Mouse (Mus musculus): ENCODE measurements around the gene Zfp706. TPM values are rescaled to one million over a fixed set of nuclear protein-coding genes. Genes with fewer than 3 reads are reported as not detected.

Zfp706 gene
- total and polyA plus RNA-seq, 3 experiments: 33.1 to 261 (median 64.0) TPM

DNA sequence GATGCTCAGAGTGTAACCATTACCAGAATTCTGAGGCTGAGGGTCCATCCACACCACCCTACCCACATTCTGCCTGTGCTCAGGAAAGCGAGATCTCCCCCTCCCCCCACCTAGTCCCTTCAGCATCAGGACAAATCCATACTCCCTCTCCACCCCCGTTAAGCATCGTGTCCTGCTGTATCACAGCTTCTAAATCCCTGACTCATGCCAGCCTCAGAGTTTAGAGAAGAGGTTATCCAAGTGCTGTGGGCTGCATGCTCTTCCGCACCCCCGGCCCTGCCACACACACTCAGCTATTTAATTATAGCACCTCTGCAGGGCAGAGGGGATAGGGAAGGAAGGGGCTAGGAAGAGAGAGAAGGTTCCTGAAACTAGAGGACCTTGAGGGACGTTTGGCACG, 40.6 kb downstream of the Zfp706 start:
- Histone ChIP-seq H3K4me1 (ENCODE audit: control insufficient read depth in 1 of 2, insufficient read depth in 2 of 2, low read length in 2 of 2) (peaks cover 8 to 14% of the 10 kb centered on the region in 2 experiments), H3K4me3 (ENCODE audit: control insufficient read depth in 1 of 2, insufficient read depth in 1 of 2, low read depth in 2 of 2, low read length in 2 of 2) (no peak overlapping the region), H3K9me3 (replicated peaks; ENCODE audit: insufficient read depth, low read length) (no peaks in the 10 kb centered on the region), H3K27ac (ENCODE audit: control insufficient read depth, low read depth, low read length) (no peak overlapping the region), H3K27me3 (ENCODE audit: control insufficient read depth in 1 of 2, insufficient read depth in 2 of 2, low read length in 2 of 2) (no peaks in the 10 kb centered on the region), H3K36me3 (ENCODE audit: control insufficient read depth in 1 of 2, insufficient read depth in 2 of 2, low read length in 2 of 2) (peaks cover 0 to 13% of the 10 kb centered on the region in 2 experiments; a peak in 2 of 4 replicates), H3K79me2 (ENCODE audit: control insufficient read depth, insufficient read depth, low read length, poor library complexity) (no peaks in the 10 kb centered on the region), H3K9ac (ENCODE audit: control insufficient read depth, low read depth, low read length, poor library complexity, severe bottlenecking) (no peak overlapping the region)
- no peak for TF ChIP-seq EP300 (IDR thresholded peaks at IDR 0.05; ENCODE audit: low read depth in 1 of 2, low read length in 2 of 2)
- no peak for TF ChIP-seq CTCF (IDR thresholded peaks at IDR 0.05 in 2 of 3, conservative IDR thresholded peaks at IDR 0.05 in 1 of 3; ENCODE audit: control insufficient read depth in 1 of 3, insufficient read depth in 1 of 3, low read depth in 2 of 3, low read length in 3 of 3, poor library complexity in 1 of 3, severe bottlenecking in 1 of 3)
- no peak for TF ChIP-seq MEF2A (IDR thresholded peaks at IDR 0.05; ENCODE audit: extremely low read depth, insufficient replicate concordance, low read depth, low read length, poor library complexity, severe bottlenecking)
- no peak for TF ChIP-seq MXI1 (IDR thresholded peaks at IDR 0.05; ENCODE audit: low read depth, low read length)
- TF ChIP-seq CHD2 (IDR thresholded peaks at IDR 0.05; ENCODE audit: low read length): no peak
- TF ChIP-seq POLR2AphosphoS2 (IDR thresholded peaks at IDR 0.05; ENCODE audit: low read length): no peak
- no peak for TF ChIP-seq USF1 (IDR thresholded peaks at IDR 0.05; ENCODE audit: low read depth, low read length)
- no peak for TF ChIP-seq TBP (IDR thresholded peaks at IDR 0.05; ENCODE audit: low read depth, low read length)
- TF ChIP-seq NRF1 (IDR thresholded peaks at IDR 0.05; ENCODE audit: insufficient read depth, low read depth, low read length, poor library complexity, severe bottlenecking): no peak
- no peak for TF ChIP-seq MYC (IDR thresholded peaks at IDR 0.05; ENCODE audit: low read depth, low read length)
- TF ChIP-seq GABPA (IDR thresholded peaks at IDR 0.05; ENCODE audit: low read depth, low read length): no peak
- TF ChIP-seq MAFK (IDR thresholded peaks at IDR 0.05; ENCODE audit: borderline replicate concordance, low read depth, low read length): no peak
- TF ChIP-seq MAX (IDR thresholded peaks at IDR 0.05; ENCODE audit: low read length): no peak
- no peak for TF ChIP-seq MYB (IDR thresholded peaks at IDR 0.05; ENCODE audit: low read depth, low read length)
- no peak for TF ChIP-seq TAL1 (IDR thresholded peaks at IDR 0.05; ENCODE audit: low read length)
- no peak for TF ChIP-seq KAT2A (conservative IDR thresholded peaks at IDR 0.05; ENCODE audit: low read depth, low read length)
- no peak for TF ChIP-seq HCFC1 (IDR thresholded peaks at IDR 0.05; ENCODE audit: low read depth, low read length)
- TF ChIP-seq GATA1 (IDR thresholded peaks at IDR 0.05; ENCODE audit: low read depth, low read length): no peak
- no peak for DNase-seq (ENCODE audit: low read depth, low spot score)

GRCm38 (mm10) chr15:36966466-36966865, 41.1 kb downstream of the Zfp706 start:
- TF ChIP-seq MAZ (IDR thresholded peaks at IDR 0.05; ENCODE audit: low read depth, low read length): no peak
- no peak for TF ChIP-seq CTCF (IDR thresholded peaks at IDR 0.05 in 2 of 3, conservative IDR thresholded peaks at IDR 0.05 in 1 of 3; ENCODE audit: control insufficient read depth in 1 of 3, insufficient read depth in 1 of 3, low read depth in 2 of 3, low read length in 3 of 3, poor library complexity in 1 of 3, severe bottlenecking in 1 of 3)
- no peak for TF ChIP-seq HCFC1 (IDR thresholded peaks at IDR 0.05; ENCODE audit: low read depth, low read length)
- TF ChIP-seq GATA1 (IDR thresholded peaks at IDR 0.05; ENCODE audit: low read depth, low read length): no peak
- TF ChIP-seq POLR2A (IDR thresholded peaks at IDR 0.05; ENCODE audit: control insufficient read depth in 1 of 2, insufficient read depth in 1 of 2, low read depth in 1 of 2, low read length in 2 of 2, poor library complexity in 1 of 2): no peak
- no peak for TF ChIP-seq CHD1 (IDR thresholded peaks at IDR 0.05; ENCODE audit: low read depth, low read length)
- TF ChIP-seq USF2 (IDR thresholded peaks at IDR 0.05; ENCODE audit: borderline replicate concordance in 1 of 2, insufficient read depth in 1 of 2, low read depth in 1 of 2, low read length in 2 of 2): no peak
- TF ChIP-seq USF1 (IDR thresholded peaks at IDR 0.05; ENCODE audit: low read depth, low read length): no peak
- TF ChIP-seq RAD21 (IDR thresholded peaks at IDR 0.05; ENCODE audit: low read depth, low read length): no peak
- TF ChIP-seq ZKSCAN1 (IDR thresholded peaks at IDR 0.05; ENCODE audit: low read depth, low read length): no peak
- TF ChIP-seq RCOR1 (IDR thresholded peaks at IDR 0.05; ENCODE audit: low read depth, low read length): no peak
- TF ChIP-seq SMC3 (IDR thresholded peaks at IDR 0.05; ENCODE audit: low read depth, low read length): no peak
- TF ChIP-seq ZNF384 (IDR thresholded peaks at IDR 0.05; ENCODE audit: low read depth, low read length): no peak
- TF ChIP-seq ZC3H11A (IDR thresholded peaks at IDR 0.05; ENCODE audit: low read depth, low read length): no peak
- no peak for TF ChIP-seq NRF1 (IDR thresholded peaks at IDR 0.05; ENCODE audit: insufficient read depth, low read depth, low read length, poor library complexity, severe bottlenecking)
- no peak for TF ChIP-seq NELFE (IDR thresholded peaks at IDR 0.05; ENCODE audit: low read depth, low read length)
- no peak for TF ChIP-seq KAT2A (conservative IDR thresholded peaks at IDR 0.05; ENCODE audit: low read depth, low read length)
- TF ChIP-seq POLR2AphosphoS5 (IDR thresholded peaks at IDR 0.05; ENCODE audit: borderline replicate concordance, low read depth, low read length): no peak
- Histone ChIP-seq H3K4me1 (ENCODE audit: control insufficient read depth in 1 of 2, insufficient read depth in 2 of 2, low read length in 2 of 2) (peaks cover 12 to 19% of the 10 kb centered on the region in 2 experiments), H3K27ac (ENCODE audit: control insufficient read depth, low read depth, low read length) (no peak overlapping the region), H3K36me3 (ENCODE audit: control insufficient read depth in 1 of 2, insufficient read depth in 2 of 2, low read length in 2 of 2) (peaks cover 0 to 18% of the 10 kb centered on the region in 2 experiments; a peak in 2 of 4 replicates), H3K4me3 (ENCODE audit: control insufficient read depth in 1 of 2, insufficient read depth in 1 of 2, low read depth in 2 of 2, low read length in 2 of 2) (no peak overlapping the region), H3K79me2 (ENCODE audit: control insufficient read depth, insufficient read depth, low read length, poor library complexity) (no peaks in the 10 kb centered on the region), H3K27me3 (ENCODE audit: control insufficient read depth in 1 of 2, insufficient read depth in 2 of 2, low read length in 2 of 2) (no peaks in the 10 kb centered on the region), H3K9ac (ENCODE audit: control insufficient read depth, low read depth, low read length, poor library complexity, severe bottlenecking) (no peak overlapping the region), H3K9me3 (replicated peaks; ENCODE audit: insufficient read depth, low read length) (no peaks in the 10 kb centered on the region)
- no peak for DNase-seq (ENCODE audit: low read depth, low spot score)

Measured in MEL (cell line).